Mouse (Mus musculus) C2C12 (cell line): ENCODE measurements around the gene Abhd2.

Experiments used
- CEBPB ChIP-seq: IDR thresholded peaks from one replicate; pipeline ENCODE4 v1.6.1; 2011; ENCODE audit warnings: low read depth, mild to moderate bottlenecking, control low read depth, moderate library complexity
- CTCF ChIP-seq: IDR thresholded peaks from one replicate; pipeline ENCODE4 v1.5.1; 2011; ENCODE audit not compliant: control insufficient read depth, insufficient read depth, insufficient read length
- MAX ChIP-seq: IDR thresholded peaks from one replicate; pipeline ENCODE4 v1.6.1; 2011; ENCODE audit warnings: mild to moderate bottlenecking, control low read depth
- MYOD1 ChIP-seq: IDR thresholded peaks from one replicate; pipeline ENCODE4 v1.6.1; 2011; ENCODE audit warnings: low read depth; ENCODE audit not compliant: control insufficient read depth, insufficient read length
- MYOG ChIP-seq: IDR thresholded peaks from one replicate; pipeline ENCODE4 v1.6.1; 2011; ENCODE audit not compliant: control insufficient read depth, insufficient read length; ENCODE audit errors: extremely low read depth
- USF1 ChIP-seq: IDR thresholded peaks from one replicate; pipeline ENCODE4 v1.6.1; 2011; ENCODE audit warnings: low read depth, mild to moderate bottlenecking, control low read depth, moderate library complexity

GRCm38 (mm10) chr7:79243236-79243635 is 29.8 kb upstream of the Abhd2 start:
- TF ChIP-seq CTCF, result no peak
- no peak for TF ChIP-seq MAX
- TF ChIP-seq MYOG, result no peak
- no peak for TF ChIP-seq USF1
- no peak for TF ChIP-seq MYOD1
- no peak for TF ChIP-seq CEBPB
